Mouse (Mus musculus) adrenal gland, postnatal 10 days (tissue): ENCODE results near the gene Tmem59l. TPM values are rescaled to one million over a fixed set of nuclear protein-coding genes. Genes with fewer than 3 reads are reported as not detected.

ENCODE experiments used
- DNase-seq: peaks from one replicate; pipeline ENCODE4 v3.0.0; 2021; ENCODE audit warnings: mixed read lengths
- total RNA-seq, 2 experiments: library from RNA; stranded (reverse); gene quantifications; 2 replicates each; pipeline ENCODE4 v1.2.3; 2021

Tmem59l gene
- total RNA-seq, 2 experiments from 2014 or later = 2.9 to 4.5 TPM

DNA sequence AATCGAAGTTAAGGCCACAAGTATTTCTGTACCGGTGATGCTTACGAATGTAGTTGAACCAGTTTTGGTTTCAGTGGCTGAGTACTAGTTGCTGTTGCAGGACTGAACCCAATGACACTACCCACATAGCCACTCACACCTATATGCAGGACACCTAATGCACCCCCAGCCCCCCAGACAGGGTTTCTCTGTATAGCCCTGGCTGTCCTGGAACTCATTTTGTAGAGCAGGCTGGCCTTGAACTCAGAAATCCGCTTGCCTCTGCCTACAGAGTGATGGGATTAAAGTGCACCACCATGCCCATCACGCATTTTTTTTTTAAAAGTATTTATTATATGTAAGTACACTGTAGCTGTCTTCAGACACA, 19.9 kb upstream of the Tmem59l start:
- DNase-seq = no peak

DNA sequence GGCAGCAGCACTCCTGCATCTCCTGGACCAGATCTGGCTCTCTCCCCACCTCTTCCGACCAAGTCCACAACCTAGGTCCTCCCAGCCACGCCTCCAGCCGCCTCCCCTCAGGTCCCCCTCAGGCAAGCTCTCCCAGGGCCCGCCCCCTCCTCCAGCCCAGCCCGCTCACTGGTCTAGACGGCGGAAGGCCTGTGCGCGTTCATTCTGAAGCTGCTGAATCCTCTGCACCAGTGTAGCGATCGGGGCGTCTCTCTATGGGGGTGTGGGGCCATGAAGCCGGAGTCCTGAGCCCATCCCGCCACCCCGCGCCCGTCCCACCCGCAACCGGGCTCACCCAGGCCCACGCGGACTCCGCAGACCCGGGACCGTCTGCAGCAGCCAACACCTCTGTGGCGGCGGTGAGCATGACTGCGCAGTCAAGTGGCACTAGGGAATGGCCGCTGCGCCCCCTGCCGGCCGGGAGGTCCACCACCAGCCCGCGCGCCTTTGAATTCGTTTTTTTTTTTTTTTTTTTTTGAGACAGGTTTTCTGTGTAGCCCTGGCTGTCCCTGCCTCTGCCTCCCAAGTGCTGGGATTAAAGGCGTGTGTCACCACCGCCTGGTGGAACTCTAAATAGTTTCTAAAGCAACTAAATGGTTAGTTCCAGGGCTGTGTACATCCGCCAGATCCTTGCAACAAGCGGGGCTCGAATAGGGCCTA, 19.3 kb upstream of the Tmem59l start, which contains the start of gene Rex1bd:
Gene Rex1bd, minus strand, starts transcription at position 425 of the 699 bp plus-strand sequence.
- DNase-seq = peak; percentile 95

DNA sequence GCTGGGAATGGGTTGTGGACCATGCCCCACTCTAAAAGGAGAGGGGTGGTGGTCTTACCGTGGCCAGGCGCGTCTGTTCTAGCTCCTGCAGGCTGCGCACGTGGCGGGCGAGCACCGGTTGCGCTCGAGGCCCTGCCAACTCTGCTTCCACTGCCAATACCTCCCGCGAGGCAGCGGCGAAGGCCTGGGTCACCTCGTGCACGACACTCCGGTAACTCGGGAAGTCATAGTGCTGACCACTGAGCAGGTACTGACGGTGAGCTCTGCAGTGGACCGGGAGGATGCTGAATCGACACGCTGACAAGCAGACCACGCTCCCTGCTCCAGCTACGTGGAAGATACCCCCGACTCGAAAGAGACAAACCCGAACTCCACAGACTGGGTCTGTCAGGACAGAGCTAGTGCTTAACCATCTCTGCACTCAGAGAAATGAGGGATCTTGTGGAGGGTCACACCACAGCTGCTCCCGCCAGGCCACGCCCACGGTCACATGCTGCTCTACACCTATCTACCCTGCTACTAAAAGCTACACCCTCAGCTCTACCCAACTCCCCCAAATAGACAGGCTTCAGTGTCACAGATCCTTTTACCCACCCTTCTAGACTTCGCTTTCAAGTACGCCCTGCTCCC, 18.7 kb upstream of the Tmem59l start:
- DNase-seq = no peak

DNA sequence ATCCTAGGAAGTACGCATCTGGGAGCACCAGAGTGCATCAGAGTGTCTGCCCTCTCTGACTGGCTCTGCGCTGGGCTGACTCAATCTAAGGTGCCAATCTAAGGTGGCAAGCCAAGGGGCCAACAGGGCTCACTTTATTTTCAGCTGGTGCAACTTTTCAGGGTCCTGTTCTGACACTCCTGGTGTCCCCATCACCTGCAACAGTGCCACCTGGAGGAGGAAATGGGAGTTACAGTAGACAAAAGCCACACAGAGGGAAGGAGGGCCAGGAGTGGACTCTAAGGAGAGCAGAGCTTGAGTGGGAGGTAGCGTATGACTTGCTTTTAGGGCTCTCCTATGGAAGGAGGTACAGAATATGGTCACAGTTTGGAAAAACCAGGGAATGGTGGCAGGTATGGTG, 17.7 kb upstream of the Tmem59l start:
- DNase-seq = peak; percentile 90

DNA sequence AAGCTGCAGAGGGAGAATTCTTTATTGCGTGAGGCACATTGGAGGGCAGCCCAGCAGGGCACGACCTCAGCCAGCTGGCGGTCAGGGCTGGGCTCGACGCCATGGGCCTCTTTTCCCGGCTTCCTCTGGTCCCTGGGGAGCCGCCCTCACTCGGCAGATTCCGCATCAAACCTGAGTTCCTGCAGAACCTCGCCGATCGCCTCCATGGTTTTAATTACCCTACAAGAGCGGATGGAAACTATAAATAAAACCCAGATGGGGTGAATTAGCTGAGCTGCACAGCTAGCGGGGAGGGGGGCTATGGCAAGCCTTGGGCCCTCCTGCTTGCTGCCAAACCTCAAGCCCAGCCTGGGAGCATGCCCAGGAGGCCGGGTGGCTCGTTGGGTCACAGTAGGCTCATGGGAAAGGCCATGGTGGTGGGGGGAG, 17.1 kb upstream of the Tmem59l start:
- DNase-seq = peak; percentile 81

DNA sequence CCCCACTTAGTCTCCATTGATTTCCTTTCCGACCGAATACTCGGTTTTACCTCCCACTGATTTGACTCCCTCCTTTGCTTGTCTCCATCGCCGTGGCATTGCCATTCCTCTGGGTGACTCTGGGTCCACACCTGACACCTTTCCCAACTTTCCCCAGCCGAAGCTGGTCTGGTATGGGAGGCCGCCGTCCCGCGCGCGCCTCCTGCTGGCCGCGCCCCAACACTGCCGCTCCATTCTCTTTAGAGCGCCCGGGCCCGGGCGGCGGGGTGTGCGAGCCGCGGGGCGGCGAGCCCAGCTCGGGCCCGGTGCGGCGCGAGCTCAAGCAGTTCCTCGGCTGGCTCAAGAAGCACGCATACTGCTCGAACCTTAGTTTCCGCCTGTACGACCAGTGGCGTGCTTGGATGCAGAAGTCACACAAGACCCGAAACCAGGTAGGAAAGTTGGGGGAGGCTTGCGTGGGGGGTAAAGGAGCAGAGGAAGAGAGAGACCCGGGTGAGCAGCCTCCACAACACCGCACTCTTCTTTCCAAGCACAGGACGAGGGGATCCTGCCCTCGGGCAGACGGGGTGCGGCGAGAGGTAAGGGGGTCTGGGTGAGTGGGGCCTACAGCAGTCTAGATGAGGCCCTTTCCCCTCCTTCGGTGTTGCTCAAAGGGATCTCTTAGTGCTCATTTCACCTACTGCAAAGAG, 16.0 kb upstream of the Tmem59l start:
- DNase-seq = peak; percentile 83

DNA sequence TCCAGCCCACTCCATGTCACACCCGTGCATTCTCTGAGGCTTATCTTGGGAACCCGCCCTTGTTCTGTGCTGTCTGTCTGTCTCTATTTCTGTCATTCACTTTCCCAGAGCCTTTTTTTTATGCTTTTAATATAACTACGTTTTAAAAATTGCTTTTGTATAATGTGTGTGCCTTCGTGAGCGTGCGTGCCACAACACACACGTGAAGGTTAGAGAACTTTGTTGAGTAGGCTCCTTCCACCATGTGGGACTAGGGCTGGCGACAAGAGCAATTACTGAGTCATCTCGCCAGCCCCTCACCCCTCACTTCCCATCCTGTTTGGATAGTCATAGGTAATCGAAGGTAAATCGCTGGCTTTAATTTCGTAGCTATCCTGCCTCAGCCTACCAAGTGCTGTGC, 15.4 kb upstream of the Tmem59l start:
- DNase-seq = no peak

DNA sequence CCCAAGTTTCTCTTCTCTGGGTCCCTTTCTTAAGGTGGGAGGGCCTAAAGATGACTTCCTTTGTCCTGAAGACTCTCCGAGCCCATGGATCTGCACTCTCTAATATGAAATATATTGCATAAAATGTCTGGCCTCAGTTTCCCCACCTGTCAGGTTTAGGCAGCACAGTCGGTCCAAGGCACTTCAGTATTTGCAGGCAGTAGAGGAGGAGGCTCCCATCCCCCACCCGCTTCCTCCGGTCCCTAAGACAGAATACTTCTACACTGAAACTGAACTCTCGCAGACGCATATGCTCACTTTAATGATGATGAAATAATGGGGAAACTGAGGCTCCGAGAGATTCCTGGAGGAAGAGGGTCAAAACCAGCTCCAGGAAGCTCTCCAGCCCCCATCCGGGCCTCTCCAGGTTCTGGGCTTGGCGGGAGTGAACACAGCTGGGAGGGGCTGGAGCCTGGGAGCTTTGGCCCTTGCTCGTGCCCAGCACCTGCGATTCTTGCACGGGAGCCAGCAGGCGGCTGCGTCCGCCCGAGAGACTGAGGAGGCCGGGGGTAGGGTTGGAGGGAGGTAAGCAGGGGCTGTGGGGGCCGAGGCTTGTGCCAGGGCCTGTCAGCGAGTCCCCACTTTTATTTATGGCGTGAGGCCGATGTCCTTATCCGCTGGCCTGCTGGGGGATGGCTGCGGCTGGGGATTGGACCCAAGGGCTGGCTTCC, 14.8 kb upstream of the Tmem59l start:
- DNase-seq = no peak

GRCm38 (mm10) chr8:70500386-70501301, 13.5 kb upstream of the Tmem59l start:
- no peak for DNase-seq

- DNase-seq = peak; percentile 47
Observed at GRCm38 (mm10) chr8:70495771-70496062, 8.6 kb upstream of the Tmem59l start.

DNA sequence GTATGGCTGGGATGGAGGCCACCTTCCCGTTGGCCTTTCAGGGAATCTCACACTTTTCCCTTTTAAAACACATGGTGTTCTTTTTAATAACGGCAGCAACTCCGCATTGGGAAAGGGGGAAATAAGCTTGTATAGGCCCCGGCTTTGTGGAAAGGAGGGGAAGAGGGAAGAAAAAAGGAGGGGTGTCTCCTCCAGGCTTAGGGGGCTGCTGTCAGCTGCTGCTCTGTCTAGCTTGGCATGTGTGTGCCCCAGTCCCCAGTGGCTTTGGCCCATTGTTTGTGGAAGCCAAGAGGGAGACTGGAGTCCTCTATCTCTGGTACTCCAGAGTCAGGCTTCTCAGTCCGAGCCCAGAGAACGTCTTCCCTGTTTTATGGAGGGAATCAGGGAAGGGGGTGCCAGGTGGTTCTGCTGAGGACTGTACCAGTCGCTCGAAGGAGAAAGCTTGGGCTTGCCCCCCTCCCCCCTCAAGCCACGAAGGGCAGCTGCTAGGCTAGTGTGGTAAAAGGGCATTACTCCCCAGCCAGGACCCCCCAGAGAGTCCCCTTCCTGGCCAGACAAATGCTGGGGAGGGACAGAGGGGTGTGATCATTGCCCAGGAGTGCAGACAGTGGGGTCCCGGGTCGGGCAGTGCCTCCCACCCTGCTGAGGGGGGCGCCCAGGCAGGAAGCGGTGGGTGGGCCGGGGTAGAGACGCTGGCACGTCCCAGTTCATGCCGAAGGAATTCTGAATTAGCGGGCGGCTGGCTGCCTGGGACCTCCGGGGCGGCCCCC, 8.0 kb upstream of the Tmem59l start:
- no peak for DNase-seq

DNA sequence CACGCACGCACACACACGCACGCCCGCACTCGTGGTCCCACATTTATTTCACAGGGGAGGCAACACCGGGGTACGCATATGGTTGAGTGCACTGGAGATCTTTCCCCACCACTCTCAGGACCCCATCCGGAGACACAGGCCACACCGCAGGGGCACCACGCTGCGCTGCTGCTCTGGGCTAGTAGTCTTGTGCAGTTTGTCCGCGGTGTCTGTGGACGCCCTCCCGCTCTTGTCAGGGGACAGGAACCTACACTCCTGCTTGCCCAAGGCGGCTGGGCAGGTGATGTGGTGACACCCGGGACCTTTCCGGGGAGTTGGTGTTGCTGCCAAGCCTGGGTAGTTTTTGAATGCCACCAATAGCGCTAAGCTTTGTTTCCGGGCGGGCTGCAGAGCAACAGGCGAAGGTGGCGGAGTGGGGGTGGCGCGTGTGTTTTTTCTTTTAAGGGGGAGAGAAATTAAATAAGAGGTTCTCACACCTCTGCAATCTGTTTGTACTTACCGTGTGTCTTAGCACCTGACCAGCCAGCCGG, 7.3 kb upstream of the Tmem59l start:
- no peak for DNase-seq

DNA sequence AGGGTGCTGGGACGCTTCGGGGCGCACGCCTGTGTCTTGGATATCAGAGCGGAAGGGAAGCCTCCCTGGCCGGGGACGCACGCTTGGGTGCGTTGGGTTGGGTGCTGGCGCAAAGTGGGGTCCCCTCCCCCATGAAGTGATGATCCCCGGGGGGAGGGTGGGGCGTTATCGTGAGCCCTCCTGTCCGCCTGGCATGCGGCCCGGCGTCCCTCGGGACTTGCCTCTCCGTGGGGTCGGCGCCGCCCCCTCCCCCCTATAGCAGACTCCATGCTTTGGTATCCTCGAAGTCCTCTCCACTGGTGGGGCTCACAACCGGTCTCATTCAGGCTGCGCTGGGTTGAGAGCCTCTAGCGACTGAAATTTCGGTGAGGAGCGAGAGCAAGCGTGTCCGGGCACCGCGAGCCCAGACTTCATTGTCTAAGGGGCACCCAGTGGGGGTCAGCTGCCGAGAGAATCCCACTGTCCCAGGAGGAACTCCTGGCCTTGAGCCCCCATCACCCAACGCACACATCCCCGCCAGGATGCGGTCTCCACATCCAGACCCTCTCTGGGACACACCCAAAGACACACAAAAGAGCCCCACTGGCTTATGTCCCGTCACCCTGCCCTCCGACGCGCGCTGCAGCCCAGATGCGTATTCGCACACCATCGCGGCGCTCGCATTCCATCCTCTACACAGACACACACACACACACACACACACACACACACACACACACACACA, 6.7 kb upstream of the Tmem59l start:
- DNase-seq = no peak

DNA sequence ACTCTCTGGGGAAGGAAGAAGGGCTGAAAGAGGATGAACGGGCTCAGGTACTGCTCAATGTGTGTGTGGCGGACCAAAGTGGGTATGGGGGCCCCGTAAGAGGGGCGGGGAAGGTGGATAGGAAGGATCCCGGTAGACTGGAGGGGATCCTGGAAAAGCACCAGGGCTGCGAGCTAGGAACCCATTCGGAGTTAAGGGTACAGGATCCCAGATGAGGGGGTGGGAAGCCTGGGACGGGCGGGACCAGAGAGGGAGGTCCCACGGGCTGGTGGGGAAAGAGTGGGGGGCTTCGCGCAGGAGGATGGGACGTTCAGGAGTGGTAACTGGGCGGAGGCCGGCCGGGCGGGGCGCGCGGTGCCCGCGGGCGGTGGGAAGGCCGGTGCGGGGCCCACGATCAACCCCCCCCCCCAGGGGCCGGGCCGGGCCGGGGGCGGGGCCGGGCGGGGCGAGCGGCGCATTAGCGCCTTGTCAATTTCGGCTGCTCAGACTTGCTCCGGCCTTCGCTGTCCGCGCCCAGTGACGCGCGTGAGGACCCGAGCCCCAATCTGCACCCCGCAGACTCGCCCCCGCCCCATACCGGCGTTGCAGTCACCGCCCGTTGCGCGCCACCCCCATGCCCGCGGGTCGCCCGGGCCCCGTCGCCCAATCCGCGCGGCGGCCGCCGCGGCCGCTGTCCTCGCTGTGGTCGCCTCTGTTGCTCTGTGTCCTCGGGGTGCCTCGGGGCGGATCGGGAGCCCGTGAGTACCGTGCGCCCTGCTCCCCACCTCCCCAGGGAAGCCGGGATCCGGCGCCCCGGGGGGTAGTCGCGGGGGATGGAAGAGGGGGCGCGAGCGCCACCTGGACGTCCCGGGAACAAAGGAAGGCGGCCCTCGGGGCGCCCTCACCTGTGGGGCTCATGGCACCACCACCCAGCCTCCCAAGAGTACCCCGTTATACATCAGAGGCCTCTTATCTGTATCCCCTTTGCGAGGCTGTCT, 5.8 kb upstream of the Tmem59l start, which contains the start of gene Crlf1:
Gene Crlf1, plus strand, starts transcription at position 495 of the 977 bp plus-strand sequence.
- no peak for DNase-seq

DNA sequence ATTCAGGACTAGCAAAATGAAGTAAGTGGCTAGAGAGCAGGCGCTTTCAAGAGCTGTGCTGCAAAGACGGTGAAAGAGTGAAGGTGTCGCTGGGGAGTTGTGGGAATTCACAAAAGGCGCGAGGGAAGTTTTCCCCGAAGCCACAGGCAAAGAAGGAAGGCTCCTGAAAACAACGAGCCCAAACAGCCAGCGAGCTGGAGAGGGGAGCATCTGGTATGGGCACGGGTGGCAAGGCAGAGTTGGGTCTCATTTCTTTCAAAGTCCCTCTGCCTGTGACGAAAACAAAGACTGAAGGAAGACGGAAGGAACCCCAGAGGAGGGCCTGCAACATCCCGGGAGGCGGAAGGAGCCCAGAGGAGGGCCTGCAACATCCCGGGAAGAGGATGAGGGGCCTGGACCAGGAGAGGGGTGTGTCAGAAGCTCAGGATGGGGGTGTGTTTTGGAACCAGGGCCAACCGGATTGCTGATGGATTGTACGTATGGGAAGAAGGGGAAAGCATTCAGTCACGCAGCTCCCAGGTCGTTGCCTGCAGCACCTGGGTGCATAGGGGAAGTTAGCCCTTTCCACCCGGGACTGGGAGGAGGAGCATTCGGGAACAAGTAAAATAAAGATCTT, 3.8 kb upstream of the Tmem59l start:
- DNase-seq = no peak

DNA sequence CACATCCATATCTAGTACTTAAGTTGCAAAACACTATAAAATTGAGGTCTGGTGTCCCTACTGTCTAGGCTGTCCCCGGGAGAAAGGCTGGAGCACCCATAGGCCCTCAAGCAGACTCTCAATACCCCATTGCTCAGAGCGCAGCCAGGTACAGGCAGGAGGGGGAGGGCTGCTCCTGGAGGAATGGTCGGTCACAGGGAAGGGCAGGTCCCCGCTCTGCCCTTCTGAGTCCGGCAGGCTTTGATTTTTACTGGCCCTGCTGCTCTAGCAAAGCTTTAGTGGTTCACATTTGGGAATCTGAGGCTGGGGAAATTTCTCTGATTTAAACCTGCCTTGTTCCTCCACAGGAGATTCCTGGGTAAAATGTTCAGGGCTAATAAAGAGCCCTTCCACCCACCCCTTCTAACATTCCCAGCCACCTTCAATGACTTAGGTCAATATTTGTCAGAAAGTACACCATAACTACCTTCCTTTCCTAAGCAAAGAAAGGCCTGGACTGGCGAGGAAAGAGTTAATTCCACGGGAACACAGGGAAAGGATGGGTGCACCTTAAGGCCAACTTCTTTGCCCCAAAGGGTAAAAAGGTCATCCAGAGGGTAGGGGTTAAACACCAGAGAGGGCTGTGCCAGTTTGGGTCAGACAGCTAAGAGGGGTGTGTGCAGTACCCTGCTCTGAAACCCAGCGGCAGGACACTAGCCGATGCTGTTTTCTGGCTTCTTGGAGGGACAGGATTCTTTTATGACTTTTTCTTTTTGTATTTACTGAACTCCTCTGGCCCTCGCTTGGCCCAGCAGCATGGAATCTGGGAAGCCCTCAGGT, 3.1 kb upstream of the Tmem59l start:
- no peak for DNase-seq

- no peak for DNase-seq
Observed at GRCm38 (mm10) chr8:70489576-70489975, 2.4 kb upstream of the Tmem59l start.
